Mouse (Mus musculus): ENCODE results near the gene Acap1. TPM values are rescaled to one million over a fixed set of nuclear protein-coding genes. Genes with fewer than 3 reads are reported as not detected.

Gene Acap1
- polyA plus RNA-seq, 1 experiment, result 0.13 TPM

GRCm38 (mm10) chr11:69891482-69891881 lies 3.9 kb downstream of the Acap1 start:
- no peaks in the 10 kb centered on the region for H3K4me1 ChIP-seq (ENCODE audit: control insufficient read depth, insufficient read depth, low read length)
- H3K4me3 ChIP-seq (ENCODE audit: insufficient read depth, low read length), result no peak overlapping the region
- no peak overlapping the region for H3K27ac ChIP-seq (ENCODE audit: insufficient read depth, low read length)
- TF ChIP-seq POLR2A (IDR thresholded peaks at IDR 0.05; ENCODE audit: extremely low read depth, insufficient read depth, low read length), result no peak
- TF ChIP-seq CTCF (IDR thresholded peaks at IDR 0.05; ENCODE audit: extremely low read depth, insufficient read depth, low read length), result no peak

GRCm38 (mm10) chr11:69886907-69887635 lies 8.3 kb downstream of the Acap1 start:
- no peak overlapping the region for H3K27ac ChIP-seq (ENCODE audit: insufficient read depth, low read length)
- H3K4me1 ChIP-seq (ENCODE audit: control insufficient read depth, insufficient read depth, low read length), result no peaks in the 10 kb centered on the region
- TF ChIP-seq CTCF (IDR thresholded peaks at IDR 0.05; ENCODE audit: extremely low read depth, insufficient read depth, low read length), result no peak
- no peak for TF ChIP-seq POLR2A (IDR thresholded peaks at IDR 0.05; ENCODE audit: extremely low read depth, insufficient read depth, low read length)
- H3K4me3 ChIP-seq (ENCODE audit: insufficient read depth, low read length), result no peak overlapping the region

GRCm38 (mm10) chr11:69884663-69885062 lies 10.7 kb downstream of the Acap1 start:
- H3K4me3 ChIP-seq (ENCODE audit: insufficient read depth, low read length), result no peak overlapping the region
- no peaks in the 10 kb centered on the region for H3K4me1 ChIP-seq (ENCODE audit: control insufficient read depth, insufficient read depth, low read length)
- H3K27ac ChIP-seq (ENCODE audit: insufficient read depth, low read length), result no peak overlapping the region
- TF ChIP-seq CTCF (IDR thresholded peaks at IDR 0.05; ENCODE audit: extremely low read depth, insufficient read depth, low read length) (no peak), POLR2A (IDR thresholded peaks at IDR 0.05; ENCODE audit: extremely low read depth, insufficient read depth, low read length) (no peak)

DNA sequence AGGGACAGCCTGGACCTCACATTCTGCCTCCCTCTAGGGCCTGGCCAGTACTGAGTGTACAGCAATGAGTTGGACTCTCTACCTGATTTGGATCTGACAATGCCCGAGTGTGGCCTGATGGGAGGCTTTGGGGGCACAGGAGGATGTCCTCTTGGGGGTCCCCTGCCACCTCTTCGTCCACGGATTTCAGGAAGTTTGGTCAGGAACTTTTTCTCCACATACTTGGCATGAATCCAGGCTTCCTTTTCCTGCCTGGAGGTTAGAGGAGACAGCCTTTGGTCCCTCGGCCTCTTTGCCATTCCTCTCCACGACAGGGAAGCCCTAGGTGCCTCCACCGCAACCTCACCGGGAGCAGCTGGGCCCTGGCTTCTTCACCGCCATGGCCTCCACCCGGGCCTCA lies 11.1 kb downstream of the Acap1 start:
- Histone ChIP-seq H3K4me3 (ENCODE audit: insufficient read depth, low read length) (no peak overlapping the region), H3K4me1 (ENCODE audit: control insufficient read depth, insufficient read depth, low read length) (no peaks in the 10 kb centered on the region), H3K27ac (ENCODE audit: insufficient read depth, low read length) (no peak overlapping the region)
- TF ChIP-seq POLR2A (IDR thresholded peaks at IDR 0.05; ENCODE audit: extremely low read depth, insufficient read depth, low read length) (no peak), CTCF (IDR thresholded peaks at IDR 0.05; ENCODE audit: extremely low read depth, insufficient read depth, low read length) (no peak)

- TF ChIP-seq POLR2A (IDR thresholded peaks at IDR 0.05; ENCODE audit: extremely low read depth, insufficient read depth, low read length) (no peak), CTCF (IDR thresholded peaks at IDR 0.05; ENCODE audit: extremely low read depth, insufficient read depth, low read length) (no peak)
- Histone ChIP-seq H3K27ac (ENCODE audit: insufficient read depth, low read length) (no peak overlapping the region), H3K4me1 (ENCODE audit: control insufficient read depth, insufficient read depth, low read length) (no peaks in the 10 kb centered on the region), H3K4me3 (ENCODE audit: insufficient read depth, low read length) (no peak overlapping the region)
Measured at GRCm38 (mm10) chr11:69883527-69884151, 11.7 kb downstream of the Acap1 start.

GRCm38 (mm10) chr11:69883066-69883465 lies 12.3 kb downstream of the Acap1 start:
- no peak overlapping the region for H3K27ac ChIP-seq (ENCODE audit: insufficient read depth, low read length)
- H3K4me1 ChIP-seq (ENCODE audit: control insufficient read depth, insufficient read depth, low read length), result no peaks in the 10 kb centered on the region
- H3K4me3 ChIP-seq (ENCODE audit: insufficient read depth, low read length), result no peak overlapping the region
- TF ChIP-seq POLR2A (IDR thresholded peaks at IDR 0.05; ENCODE audit: extremely low read depth, insufficient read depth, low read length) (no peak), CTCF (IDR thresholded peaks at IDR 0.05; ENCODE audit: extremely low read depth, insufficient read depth, low read length) (0 out of 2 replicates have a peak, but pooled peaks have one; percentile 6)

DNA sequence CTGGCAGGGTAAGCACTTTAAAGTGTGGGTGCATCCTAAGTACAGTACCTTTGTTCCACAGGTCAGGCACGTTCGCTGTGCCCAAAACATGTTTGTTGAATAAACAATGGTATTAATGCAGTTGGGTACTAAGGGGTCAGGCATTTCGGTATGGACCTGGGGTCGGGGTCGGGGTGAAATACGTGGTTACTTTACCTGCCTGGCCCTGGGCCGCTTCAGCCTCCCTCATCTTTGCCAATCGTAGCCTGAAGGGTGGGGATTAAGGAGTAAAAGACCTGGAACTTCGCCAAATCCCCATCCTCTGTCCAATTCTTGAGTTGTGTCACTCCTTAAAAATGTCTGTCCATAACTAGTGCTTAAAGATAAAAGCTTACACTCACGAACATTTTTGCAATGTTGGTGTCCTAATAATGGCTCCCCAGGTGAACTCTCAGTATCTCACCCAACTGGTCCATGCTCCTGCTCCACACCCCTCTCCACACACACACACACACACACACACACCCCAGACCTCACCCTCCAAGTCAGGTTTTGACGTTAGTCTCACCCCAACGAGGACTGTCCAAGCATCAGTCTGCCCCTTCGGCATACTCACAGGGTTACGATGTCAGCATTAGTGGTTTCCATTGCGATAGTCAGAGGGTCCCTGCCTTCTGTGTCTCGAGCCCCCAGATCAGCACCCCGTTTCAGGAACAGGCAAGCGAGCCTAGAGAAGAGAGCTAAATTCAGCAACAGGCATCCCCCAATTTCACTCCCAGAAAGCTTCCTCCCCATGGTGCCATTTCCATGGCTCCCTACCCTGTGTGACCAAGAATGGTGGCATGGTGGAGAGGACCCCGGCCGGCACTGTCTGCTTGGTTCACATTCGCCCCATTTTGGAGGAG lies 13.3 kb downstream of the Acap1 start:
- Histone ChIP-seq H3K4me3 (ENCODE audit: insufficient read depth, low read length) (no peak overlapping the region), H3K27ac (ENCODE audit: insufficient read depth, low read length) (no peak overlapping the region)
- no peak for TF ChIP-seq POLR2A (IDR thresholded peaks at IDR 0.05; ENCODE audit: extremely low read depth, insufficient read depth, low read length)
- TF ChIP-seq CTCF (IDR thresholded peaks at IDR 0.05; ENCODE audit: extremely low read depth, insufficient read depth, low read length), result no peak

GRCm38 (mm10) chr11:69880853-69881603 lies 14.3 kb downstream of the Acap1 start, which contains the start of gene Kctd11:
Gene Kctd11, minus strand, starts transcription at chr11:69881406.
- H3K4me3 ChIP-seq (ENCODE audit: insufficient read depth, low read length), result peak within 1 kb of the TSS; percentile 33
- H3K4me1 ChIP-seq (ENCODE audit: control insufficient read depth, insufficient read depth, low read length), result no peaks in the 10 kb centered on the region
- peak within 1 kb of the TSS; percentile 51 for H3K27ac ChIP-seq (ENCODE audit: insufficient read depth, low read length)
- peak; percentile 70 for TF ChIP-seq POLR2A (IDR thresholded peaks at IDR 0.05; ENCODE audit: extremely low read depth, insufficient read depth, low read length)
- TF ChIP-seq CTCF (IDR thresholded peaks at IDR 0.05; ENCODE audit: extremely low read depth, insufficient read depth, low read length), result no peak

More for the DNA sequence above, 13.3 kb downstream of the Acap1 start:
- no peaks in the 10 kb centered on the region for H3K4me1 ChIP-seq (ENCODE audit: control insufficient read depth, insufficient read depth, low read length)

GRCm38 (mm10) chr11:69880506-69880852 lies 14.9 kb downstream of the Acap1 start:
- Histone ChIP-seq H3K4me1 (ENCODE audit: control insufficient read depth, insufficient read depth, low read length) (no peaks in the 10 kb centered on the region), H3K4me3 (ENCODE audit: insufficient read depth, low read length) (peak overlapping the region; percentile 33), H3K27ac (ENCODE audit: insufficient read depth, low read length) (peak overlapping the region; percentile 51; the same call in 1 of the 2 replicates)
- no peak for TF ChIP-seq POLR2A (IDR thresholded peaks at IDR 0.05; ENCODE audit: extremely low read depth, insufficient read depth, low read length)
- TF ChIP-seq CTCF (IDR thresholded peaks at IDR 0.05; ENCODE audit: extremely low read depth, insufficient read depth, low read length), result peak; percentile 57

Data from cortical plate, adult 2 months (tissue).